Mouse (Mus musculus) WW6 (cell line): ENCODE results near the gene Olfr955.

ENCODE experiments used
- DNase-seq: peaks from one replicate; pipeline ENCODE4 v3.0.0-alpha.2; 2013; ENCODE audit warnings: low read depth, low spot score

The Olfr955 gene

GRCm38 (mm10) chr9:39471844-39472243 lies at the start of gene Olfr955:
TSS of gene Olfr955 (minus strand) at chr9:39471944.
- DNase-seq = no peak

DNA sequence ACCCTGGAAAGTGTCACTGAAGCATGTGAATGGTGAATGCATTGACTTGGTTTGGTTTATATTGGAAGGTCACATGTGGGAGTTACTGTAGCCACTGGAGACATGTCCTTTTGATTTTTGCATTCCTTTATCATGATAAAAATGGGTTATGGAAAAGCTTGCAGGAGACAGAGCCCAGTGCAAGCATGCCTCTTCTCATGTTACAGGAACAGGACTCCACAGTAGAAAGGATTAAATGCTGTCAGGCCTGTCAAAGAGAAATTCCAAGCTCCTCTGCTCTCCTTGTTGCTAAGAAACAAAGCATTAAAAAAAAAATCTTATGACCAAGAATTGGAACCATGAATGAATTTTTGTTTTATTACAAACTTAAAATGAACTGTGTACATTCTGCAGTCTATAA lies 46.9 kb upstream of the Olfr955 start:
- no peak for DNase-seq

GRCm38 (mm10) chr9:39515531-39515930 lies 43.8 kb upstream of the Olfr955 start, which contains the start of gene Olfr957:
TSS of gene Olfr957 (minus strand) at chr9:39515809.
- no peak for DNase-seq

DNA sequence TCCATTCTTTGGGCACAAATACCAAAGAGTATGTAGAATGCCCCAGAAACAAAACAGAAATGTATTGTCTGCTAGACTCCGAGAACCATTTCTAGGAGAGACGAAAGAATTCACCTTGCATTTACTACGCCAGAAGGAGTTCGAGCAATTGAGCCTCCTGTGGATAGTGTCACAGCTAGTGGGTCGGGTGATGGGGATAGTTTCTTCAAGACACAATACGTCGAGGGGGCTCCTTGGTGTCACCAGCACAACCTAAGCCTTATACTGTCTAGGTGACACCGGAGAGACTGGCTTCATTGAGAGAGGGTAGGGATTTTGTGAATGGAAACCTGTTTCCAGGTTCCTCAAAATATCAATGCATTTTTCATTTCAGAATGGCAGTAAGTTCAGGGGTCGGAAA lies 37.7 kb upstream of the Olfr955 start:
- no peak for DNase-seq

GRCm38 (mm10) chr9:39508998-39509397 lies 37.3 kb upstream of the Olfr955 start:
- DNase-seq = no peak

GRCm38 (mm10) chr9:39493895-39494294 lies 22.2 kb upstream of the Olfr955 start, which contains the start of gene Olfr44:
TSS of gene Olfr44 (minus strand) at chr9:39493995.
- DNase-seq = no peak

DNA sequence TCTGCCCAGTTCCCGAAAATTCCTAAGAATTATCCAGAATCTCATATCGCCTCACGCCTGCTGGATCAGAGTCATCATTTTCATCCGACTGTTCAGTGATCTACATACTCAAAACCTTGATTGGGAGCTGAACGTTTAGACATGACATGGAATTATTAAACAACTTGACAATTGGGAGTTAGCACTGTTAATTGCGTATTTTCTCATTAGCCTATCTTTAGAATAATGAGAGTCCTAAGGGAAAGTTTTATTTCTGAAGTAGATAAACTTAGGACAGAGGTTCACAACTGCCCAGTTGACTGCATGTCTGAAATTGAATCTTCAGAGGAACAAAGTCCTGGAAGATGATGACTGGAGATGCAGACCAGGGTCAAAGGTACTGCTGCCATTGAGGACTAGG lies 15.3 kb downstream of the Olfr955 start, which contains the start of gene Olfr954:
Gene Olfr954, plus strand, starts transcription at position 301 of the 400 bp plus-strand sequence.
- no peak for DNase-seq

DNA sequence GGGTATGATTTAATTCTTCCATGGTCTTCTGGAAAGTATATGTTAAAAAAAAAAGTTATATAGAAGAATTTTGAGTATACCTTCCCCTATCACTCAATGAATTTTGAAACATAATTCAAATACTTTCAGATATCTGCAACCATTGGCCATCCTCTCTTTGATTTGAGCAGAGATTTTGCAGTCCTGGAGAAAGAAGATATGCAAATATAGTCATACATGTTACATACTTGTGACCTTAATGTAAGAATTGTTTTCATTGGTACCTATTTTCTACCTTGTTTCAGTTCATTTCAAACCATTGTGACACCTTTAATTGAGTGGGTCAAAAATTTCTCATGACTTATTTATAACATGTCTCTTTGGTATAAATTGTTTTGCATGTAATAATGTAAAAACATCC lies 44.7 kb downstream of the Olfr955 start, which contains the start of gene Olfr952:
Gene Olfr952, minus strand, starts transcription at position 101 of the 400 bp plus-strand sequence.
- DNase-seq = no peak
